8 mouse cellular contexts compared by ENCODE assay signal in the genomic region with DNA sequence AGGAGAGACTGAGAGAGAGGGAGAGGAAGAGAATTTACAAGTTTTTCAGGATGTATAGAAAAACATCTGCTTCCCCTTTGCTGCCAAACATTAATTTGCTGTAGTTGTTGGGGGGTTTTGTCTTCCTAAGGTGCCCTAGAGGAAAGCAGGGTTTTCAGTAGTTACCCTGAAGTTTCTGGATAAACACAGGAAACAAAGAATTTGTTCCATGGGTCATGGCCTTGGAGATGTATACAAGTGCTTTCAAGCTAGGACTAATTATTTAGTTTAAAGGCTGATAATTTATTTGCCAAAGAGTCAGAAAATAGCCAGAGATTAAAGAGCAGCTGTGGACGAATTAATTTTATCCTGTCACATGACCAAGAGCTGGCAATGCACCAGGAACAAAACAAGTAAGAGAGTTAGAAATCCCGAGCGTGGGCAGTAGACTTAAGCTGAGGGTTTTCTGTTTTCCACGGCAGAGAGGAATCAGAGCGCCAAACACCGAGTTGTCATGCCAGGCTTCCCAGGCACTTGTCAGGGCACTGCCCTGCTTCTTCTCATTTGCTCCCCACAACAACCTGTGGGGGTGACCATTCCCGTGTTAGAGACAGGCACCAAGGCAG.
A peak's percentile ranks its signal among the peaks of the same experiment; 100 is the strongest.
DNase-seq lines count a peak whose midpoint lies in the region; ATAC-seq and TF ChIP-seq lines count a peak whose summit lies in the region.

No protein-coding gene starts in this region.

- TF ChIP-seq CTCF in heart, adult 2 months (IDR thresholded peaks at IDR 0.05), result no peak

- no peaks in the 10 kb centered on the region for H3K27me3 ChIP-seq in heart, adult 2 months (ENCODE audit: control insufficient read depth, insufficient read depth, low read length)
- H3K27me3 ChIP-seq in heart, embryonic 11.5 days (ENCODE audit: control insufficient read depth, insufficient read depth, low read length), result no peaks in the 10 kb centered on the region
- H3K27me3 ChIP-seq in intestine, embryonic 16.5 days (replicated peaks; ENCODE audit: control insufficient read depth, insufficient read depth, low read length), result no peaks in the 10 kb centered on the region
- no peaks in the 10 kb centered on the region for H3K27me3 ChIP-seq in limb, embryonic 15.5 days
- no peaks in the 10 kb centered on the region for H3K27me3 ChIP-seq in forebrain, embryonic 16.5 days (replicated peaks; ENCODE audit: control insufficient read depth, insufficient read depth, low read length)

- 10% methylated on average over 7 of the region's 7 CpGs for WGBS in heart, adult 2 months
- 62% methylated on average over 7 of the region's 7 CpGs for WGBS in heart, embryonic 11.5 days (ENCODE audit: insufficient replicate concordance)
- WGBS in intestine, embryonic 16.5 days, result 41% methylated on average over 7 of the region's 7 CpGs
- 25% methylated on average over 7 of the region's 7 CpGs for WGBS in limb, embryonic 15.5 days
- 29% methylated on average over 7 of the region's 7 CpGs for WGBS in forebrain, embryonic 16.5 days

- DNase-seq in heart, adult 2 months, result peak; percentile 41 to 45
- DNase-seq in fat pad, adult 2 months (ENCODE audit: extremely low read depth, low read depth, low spot score), result peak; percentile 42
- no peak for DNase-seq in cerebellum, postnatal 36 days

- intact Hi-C loops in heart, adult 2 months (cut with DNase I), result no loop called here

- H3K36me3 ChIP-seq in heart, adult 2 months (ENCODE audit: control insufficient read depth, insufficient read depth, low read length), result no peaks in the 10 kb centered on the region
- no peaks in the 10 kb centered on the region for H3K36me3 ChIP-seq in heart, embryonic 11.5 days (ENCODE audit: control insufficient read depth, insufficient read depth, low read length)
- H3K36me3 ChIP-seq in intestine, embryonic 16.5 days (ENCODE audit: control insufficient read depth, insufficient read depth, low read length), result no peaks in the 10 kb centered on the region
- H3K36me3 ChIP-seq in limb, embryonic 15.5 days, result no peaks in the 10 kb centered on the region
- no peaks in the 10 kb centered on the region for H3K36me3 ChIP-seq in forebrain, embryonic 16.5 days (ENCODE audit: control insufficient read depth, insufficient read depth)

- no peaks in the 10 kb centered on the region for H3K79me2 ChIP-seq in heart, adult 2 months (replicated peaks; ENCODE audit: control insufficient read depth, insufficient read depth, low read length)

- H3K4me2 ChIP-seq in heart, embryonic 11.5 days, result no peak overlapping the region
- no peak overlapping the region for H3K4me2 ChIP-seq in intestine, embryonic 16.5 days (ENCODE audit: low read depth, low read length)
- H3K4me2 ChIP-seq in limb, embryonic 15.5 days, result no peak overlapping the region
- no peak overlapping the region for H3K4me2 ChIP-seq in forebrain, embryonic 16.5 days (ENCODE audit: low read length)

- H3K9ac ChIP-seq in heart, adult 2 months (ENCODE audit: low read depth, low read length), result peak overlapping the region; percentile 16; the same call in 1 of the 2 replicates
- H3K9ac ChIP-seq in heart, embryonic 11.5 days (ENCODE audit: low read depth, low read length), result no peak overlapping the region
- H3K9ac ChIP-seq in intestine, embryonic 16.5 days (ENCODE audit: low read depth, low read length), result no peak overlapping the region
- H3K9ac ChIP-seq in limb, embryonic 15.5 days, result no peak overlapping the region
- H3K9ac ChIP-seq in forebrain, embryonic 16.5 days (replicated peaks; ENCODE audit: low read depth, low read length), result no peak overlapping the region

- TF ChIP-seq POLR2A in heart, adult 2 months (IDR thresholded peaks at IDR 0.05; ENCODE audit: insufficient read depth, low read depth, low read length), result no peak

- no peaks in the 10 kb centered on the region for H3K9me3 ChIP-seq in heart, embryonic 11.5 days (replicated peaks; ENCODE audit: control insufficient read depth, low read length)
- no peaks in the 10 kb centered on the region for H3K9me3 ChIP-seq in intestine, embryonic 16.5 days (ENCODE audit: control insufficient read depth, low read length)
- no peaks in the 10 kb centered on the region for H3K9me3 ChIP-seq in limb, embryonic 15.5 days
- H3K9me3 ChIP-seq in forebrain, embryonic 16.5 days (ENCODE audit: control insufficient read depth, low read length), result no peaks in the 10 kb centered on the region

- H3K27ac ChIP-seq in heart, adult 2 months, result no peak overlapping the region; the same call in 1 of the 2 replicates
- no peak overlapping the region for H3K27ac ChIP-seq in heart, embryonic 11.5 days (ENCODE audit: low read depth, low read length)
- peak overlapping the region; percentile 35 for H3K27ac ChIP-seq in intestine, embryonic 16.5 days (ENCODE audit: low read length)
- peak overlapping the region; percentile 55; the same call in 1 of the 2 replicates for H3K27ac ChIP-seq in limb, embryonic 15.5 days
- H3K27ac ChIP-seq in forebrain, embryonic 16.5 days (ENCODE audit: low read length), result no peak overlapping the region

- ATAC-seq in heart, embryonic 11.5 days (replicated peaks; ENCODE audit: insufficient number of reproducible peaks, low FRiP score, low TSS enrichment), result no peak
- ATAC-seq in intestine, embryonic 16.5 days, result peak; percentile 50; the same call in 1 of the 2 replicates
- no peak for ATAC-seq in limb, embryonic 15.5 days (ENCODE audit: insufficient number of reproducible peaks, low FRiP score, low TSS enrichment, low read depth)
- no peak for ATAC-seq in forebrain, embryonic 16.5 days
- no peak for ATAC-seq in activated CD4-positive, CD25-positive, alpha-beta regulatory T cell, adult 4 months

- TF ChIP-seq EP300 in heart, adult 2 months (IDR thresholded peaks at IDR 0.05; ENCODE audit: insufficient read depth, low read depth, low read length), result no peak

- H3K4me3 ChIP-seq in heart, adult 2 months, result no peak overlapping the region
- no peak overlapping the region for H3K4me3 ChIP-seq in heart, embryonic 11.5 days (ENCODE audit: low read depth, low read length)
- no peak overlapping the region for H3K4me3 ChIP-seq in intestine, embryonic 16.5 days (ENCODE audit: low read length)
- H3K4me3 ChIP-seq in limb, embryonic 15.5 days, result no peak overlapping the region
- H3K4me3 ChIP-seq in forebrain, embryonic 16.5 days (replicated peaks; ENCODE audit: low read length), result no peak overlapping the region

- peaks cover 4% of the 10 kb centered on the region; the same call in 1 of the 2 replicates for H3K4me1 ChIP-seq in heart, adult 2 months (ENCODE audit: control insufficient read depth, insufficient read depth, low read length)
- no peaks in the 10 kb centered on the region for H3K4me1 ChIP-seq in heart, embryonic 11.5 days (ENCODE audit: control insufficient read depth, insufficient read depth, low read length)
- H3K4me1 ChIP-seq in intestine, embryonic 16.5 days (ENCODE audit: control insufficient read depth, insufficient read depth, low read length), result no peaks in the 10 kb centered on the region
- peaks cover 14% of the 10 kb centered on the region; the same call in 1 of the 2 replicates for H3K4me1 ChIP-seq in limb, embryonic 15.5 days
- peaks cover 5% of the 10 kb centered on the region; the same call in 1 of the 2 replicates for H3K4me1 ChIP-seq in forebrain, embryonic 16.5 days (replicated peaks; ENCODE audit: control insufficient read depth, insufficient read depth, low read length)

Comparison
In these comparisons a context has a peak if more than half of its experiments do, and no peak if none do; other contexts are left out.
1. DNase-seq: peak in heart, adult 2 months (2 of 2) and fat pad, adult 2 months (single experiment); none in cerebellum, postnatal 36 days (0 of 2).
2. H3K27ac ChIP-seq: peak in intestine, embryonic 16.5 days (single experiment) and limb, embryonic 15.5 days (single experiment); none in heart, adult 2 months (single experiment), heart, embryonic 11.5 days (single experiment) and forebrain, embryonic 16.5 days (single experiment).